Mouse (Mus musculus): Measurements from ENCODE around the gene Adgb. TPM values are rescaled to one million over a fixed set of nuclear protein-coding genes. Genes with fewer than 3 reads are reported as not detected.

Adgb gene
- polyA plus RNA-seq, 1 experiment, result 0.48 TPM

Other genes with a start within 250 kb of the Adgb start
- 1.7 and 2.4 TPM in 2 replicates for gene Rab32, start 85.9 kb upstream of the Adgb start, polyA plus RNA-seq (2012; rRNA removed)
- gene Gm10944, start 209.0 kb upstream of the Adgb start, polyA plus RNA-seq (2012; rRNA removed), result not detected in 2 replicates